In the genomic region with DNA sequence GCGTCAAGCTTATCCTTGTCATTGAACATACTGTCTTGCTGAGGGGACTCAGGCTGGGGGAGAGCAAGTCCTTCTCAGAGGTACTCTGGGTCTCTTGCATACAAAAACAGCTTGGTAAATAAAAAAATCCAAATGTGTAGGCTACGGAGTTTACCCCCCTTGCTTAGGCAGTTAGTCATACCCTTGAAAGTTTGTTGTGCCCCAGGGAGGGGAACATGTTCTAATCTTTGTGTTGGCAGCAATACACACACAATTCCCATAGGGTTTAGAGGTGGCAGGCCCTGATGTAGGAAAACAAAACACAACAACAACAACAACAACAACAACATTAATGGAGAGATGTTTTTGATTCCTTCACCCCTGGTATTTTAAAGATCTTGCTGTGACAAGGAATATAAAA, we compare ENCODE assay signal across 8 mouse cellular contexts. TPM values are rescaled to one million over a fixed set of nuclear protein-coding genes. Genes with fewer than 3 reads are reported as not detected.
A peak's percentile ranks its signal among the peaks of the same experiment; 100 is the strongest.
DNase-seq lines count a peak whose midpoint lies in the region; ATAC-seq and TF ChIP-seq lines count a peak whose summit lies in the region.

No protein-coding gene starts in this region.

- TF ChIP-seq CTCF in olfactory bulb, adult 2 months (IDR thresholded peaks at IDR 0.05; ENCODE audit: insufficient read depth, low read depth, low read length): no peak

- peak overlapping the region; percentile 70 for H3K4me2 ChIP-seq in intestine, embryonic 14.5 days (ENCODE audit: low read length)

- no peak for ATAC-seq in megakaryocyte, adult 5-6 weeks (ENCODE audit: poor library complexity, severe bottlenecking)
- ATAC-seq in intestine, embryonic 14.5 days (replicated peaks; ENCODE audit: low FRiP score, low TSS enrichment, low read depth): no peak
- ATAC-seq in megakaryocyte progenitor cell, adult 5-6 weeks (replicated peaks; ENCODE audit: poor library complexity): no peak

- 0% methylated on average over 2 of the region's 2 CpGs for WGBS in intestine, embryonic 14.5 days
- 0% methylated on average over 2 of the region's 2 CpGs for WGBS in olfactory bulb, adult 2 months

- H3K4me1 ChIP-seq in megakaryocyte, embryonic 14.5 days: peaks cover 58% of the 10 kb centered on the region
- peaks cover 15% of the 10 kb centered on the region for H3K4me1 ChIP-seq in intestine, embryonic 14.5 days (replicated peaks; ENCODE audit: control insufficient read depth, insufficient read depth, low read length)
- peaks cover 5% of the 10 kb centered on the region for H3K4me1 ChIP-seq in olfactory bulb, adult 2 months (ENCODE audit: control insufficient read depth, insufficient read depth, low read length)

- H3K4me3 ChIP-seq in megakaryocyte, embryonic 14.5 days (replicated peaks): peak overlapping the region; percentile 100
- H3K4me3 ChIP-seq in intestine, embryonic 14.5 days (ENCODE audit: low read depth, low read length): peak overlapping the region; percentile 89
- peak overlapping the region; percentile 61 for H3K4me3 ChIP-seq in olfactory bulb, adult 2 months (ENCODE audit: insufficient read depth, low read depth, low read length)

- peak overlapping the region; percentile 87 for H3K9ac ChIP-seq in intestine, embryonic 14.5 days (ENCODE audit: low read length)

- 0 out of 2 replicates have a peak overlapping the region, but pooled peaks have one; percentile 88 for H3K27ac ChIP-seq in intestine, embryonic 14.5 days (ENCODE audit: low read depth)
- peak overlapping the region; percentile 17; the same call in 1 of the 2 replicates for H3K27ac ChIP-seq in olfactory bulb, adult 2 months (ENCODE audit: insufficient read depth, low read depth, low read length)

- no peaks in the 10 kb centered on the region for H3K27me3 ChIP-seq in megakaryocyte, embryonic 14.5 days (replicated peaks)
- H3K27me3 ChIP-seq in intestine, embryonic 14.5 days (replicated peaks; ENCODE audit: control insufficient read depth, insufficient read depth, low read length): no peaks in the 10 kb centered on the region

- DNase-seq in adrenal gland, adult 2 months: peak; percentile 25
- no peak for DNase-seq in adrenal gland, postnatal 4 days (ENCODE audit: low spot score in 2 of 2)
- DNase-seq in intestine, embryonic 14.5 days (ENCODE audit: low spot score): no peak
- no peak for DNase-seq in right cerebral cortex, postnatal 25 days

- no peak for TF ChIP-seq POLR2A in olfactory bulb, adult 2 months (IDR thresholded peaks at IDR 0.05; ENCODE audit: insufficient read depth, low read depth, low read length)

- H3K9me3 ChIP-seq in megakaryocyte, embryonic 14.5 days: no peaks in the 10 kb centered on the region
- H3K9me3 ChIP-seq in intestine, embryonic 14.5 days (ENCODE audit: control insufficient read depth, low read length): no peaks in the 10 kb centered on the region

- H3K36me3 ChIP-seq in megakaryocyte, embryonic 14.5 days (replicated peaks; ENCODE audit: low read length): no peaks in the 10 kb centered on the region
- no peaks in the 10 kb centered on the region for H3K36me3 ChIP-seq in intestine, embryonic 14.5 days (ENCODE audit: control insufficient read depth, insufficient read depth, low read length)

RNA-seq across cellular contexts. Expression of a gene that starts 2.3 kb away (rescaled TPM):
- total RNA-seq in adrenal gland, adult 2 months (2021): 10 to 100 TPM; 23.8 to 41.2 TPM
- polyA plus RNA-seq in adrenal gland, adult 2 months (2012; rRNA removed): 3.9 and 5.5 TPM in 2 replicates
- 10 to 100 TPM; 42.0 to 50.9 TPM for total RNA-seq in adrenal gland, postnatal 4 days (2021)
- polyA plus RNA-seq in megakaryocyte, embryonic 14.5 days (2012; ENCODE audit: insufficient read depth, low replicate concordance): 15.0 TPM in 2 replicates
- total RNA-seq in megakaryocyte, adult 5-6 weeks (2015): 44.8 and 48.9 TPM in 2 replicates
- total RNA-seq in megakaryocyte, adult 5-6 weeks (2017): 30.6 and 34.8 TPM in 2 replicates
- 110 and 128 TPM in 2 replicates for polyA plus RNA-seq in intestine, embryonic 14.5 days (2014; fragmentation: Nextera tagmentation; extraction: Ambion mirVana)
- polyA plus RNA-seq in olfactory bulb, adult 2 months (2012; ENCODE audit: insufficient read depth, insufficient read length, low replicate concordance, missing spikeins): 407 and 755 TPM in 2 replicates
- 49.8 and 60.5 TPM in 2 replicates for total RNA-seq in megakaryocyte progenitor cell, adult 5-6 weeks (2015)
- total RNA-seq in megakaryocyte progenitor cell, adult 5-6 weeks (2017): 26.7 and 39.1 TPM in 2 replicates
